Mouse (Mus musculus) MEL-GATA-1-ER (cell line): ENCODE data around the gene Ap1m1.

Experiments used
- DNase-seq: peaks from one replicate; pipeline ENCODE4 v3.0.0-alpha.2; 2012; ENCODE audit warnings: low read depth; ENCODE audit errors: extremely low read depth

Ap1m1 gene

GRCm38 (mm10) chr8:72257902-72258238 is 18.1 kb downstream of the Ap1m1 start:
- no peak for DNase-seq

GRCm38 (mm10) chr8:72259862-72260261 is 20.0 kb downstream of the Ap1m1 start:
- no peak for DNase-seq

- DNase-seq = no peak
These were observed 20.8 kb downstream of the Ap1m1 start for GRCm38 (mm10) chr8:72260585-72260984.

- DNase-seq = no peak
These were observed 21.2 kb downstream of the Ap1m1 start for GRCm38 (mm10) chr8:72261019-72261418.

- DNase-seq = no peak
These were observed 21.6 kb downstream of the Ap1m1 start for GRCm38 (mm10) chr8:72261431-72261830.

- DNase-seq = no peak
These were observed 22.1 kb downstream of the Ap1m1 start for GRCm38 (mm10) chr8:72261872-72262271.

GRCm38 (mm10) chr8:72262756-72263155 is 22.9 kb downstream of the Ap1m1 start:
- DNase-seq = no peak

GRCm38 (mm10) chr8:72263451-72263850 is 23.6 kb downstream of the Ap1m1 start:
- no peak for DNase-seq

GRCm38 (mm10) chr8:72265342-72265741 is 25.5 kb downstream of the Ap1m1 start:
- no peak for DNase-seq

GRCm38 (mm10) chr8:72266671-72267070 is 26.9 kb downstream of the Ap1m1 start:
- DNase-seq = no peak

- no peak for DNase-seq
These were observed 27.3 kb downstream of the Ap1m1 start for GRCm38 (mm10) chr8:72267106-72267505.

- DNase-seq = peak; percentile 87
These were observed 28.5 kb downstream of the Ap1m1 start for GRCm38 (mm10) chr8:72268356-72268755.

GRCm38 (mm10) chr8:72270606-72271005 is 30.8 kb downstream of the Ap1m1 start:
- DNase-seq = no peak

GRCm38 (mm10) chr8:72271051-72271660 is 31.3 kb downstream of the Ap1m1 start:
- no peak for DNase-seq

GRCm38 (mm10) chr8:72271691-72272090 is 31.9 kb downstream of the Ap1m1 start:
- DNase-seq = no peak

GRCm38 (mm10) chr8:72272361-72272760 is 32.5 kb downstream of the Ap1m1 start:
- DNase-seq = no peak

GRCm38 (mm10) chr8:72273111-72273770 is 33.4 kb downstream of the Ap1m1 start:
- no peak for DNase-seq

GRCm38 (mm10) chr8:72273807-72274206 is 34.0 kb downstream of the Ap1m1 start:
- DNase-seq = no peak

GRCm38 (mm10) chr8:72277244-72277643 is 37.4 kb downstream of the Ap1m1 start:
- DNase-seq = no peak

GRCm38 (mm10) chr8:72279151-72279550 is 39.3 kb downstream of the Ap1m1 start:
- no peak for DNase-seq

- no peak for DNase-seq
These were observed 41.8 kb downstream of the Ap1m1 start for GRCm38 (mm10) chr8:72281634-72282033.

- no peak for DNase-seq
These were observed 45.5 kb downstream of the Ap1m1 start for GRCm38 (mm10) chr8:72285285-72285684.

GRCm38 (mm10) chr8:72289051-72289450 is 49.2 kb downstream of the Ap1m1 start:
- DNase-seq = no peak
